Mouse (Mus musculus): ENCODE measurements at regions not wholly inside any gene's neighbourhood (a gene's known extent, or its start where the extent isn't known, plus 50 kb on each side); places are given as distances from the start of the nearest gene placed in this dataset.
"Not testable (repeated sequence)": the region's sequence is repeated elsewhere in the genome, so short reads cannot be mapped to it uniquely, and the experiment has no call there.

DNA sequence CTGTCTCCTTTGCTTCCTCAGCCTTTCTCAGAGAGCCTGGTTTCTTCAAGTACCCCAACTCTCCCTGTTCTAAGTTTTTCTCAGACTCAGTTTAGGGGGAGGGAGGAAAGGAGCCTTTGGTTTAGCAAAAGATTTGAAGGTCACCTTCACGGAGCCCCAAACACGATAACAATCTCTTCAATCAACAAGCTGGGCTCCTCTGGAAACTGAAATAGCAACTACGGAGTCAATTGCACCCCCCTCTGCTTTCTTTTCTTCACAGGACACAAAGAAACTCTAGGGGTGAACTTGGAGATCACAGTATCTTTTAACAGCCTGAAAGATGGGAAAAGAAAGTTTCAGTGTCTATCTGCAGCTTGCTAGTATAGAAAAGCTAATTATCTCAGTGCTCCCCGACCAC lies 151.4 kb upstream of the 1700012A03Rik start:
- no peak for DNase-seq

DNA sequence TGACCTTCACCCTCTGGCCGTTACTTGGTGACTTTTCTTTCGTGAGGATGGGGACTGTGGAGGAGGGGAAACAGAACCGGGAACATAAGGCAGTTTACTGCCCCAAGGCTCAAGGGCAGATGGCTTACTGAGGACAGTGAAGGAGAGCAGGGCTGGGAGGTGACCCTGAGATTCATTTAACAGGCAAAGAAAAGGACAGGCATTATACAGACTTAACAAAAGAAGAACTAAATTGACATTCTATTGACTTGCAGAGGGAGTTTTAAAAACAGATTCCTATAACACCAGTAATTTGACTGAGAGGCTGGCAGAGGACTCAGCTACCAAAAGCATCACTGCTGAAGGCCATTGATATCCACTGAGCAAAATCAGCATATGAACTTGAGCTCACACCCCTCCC lies 153.0 kb upstream of the 1700012A03Rik start:
- no peak for DNase-seq

DNA sequence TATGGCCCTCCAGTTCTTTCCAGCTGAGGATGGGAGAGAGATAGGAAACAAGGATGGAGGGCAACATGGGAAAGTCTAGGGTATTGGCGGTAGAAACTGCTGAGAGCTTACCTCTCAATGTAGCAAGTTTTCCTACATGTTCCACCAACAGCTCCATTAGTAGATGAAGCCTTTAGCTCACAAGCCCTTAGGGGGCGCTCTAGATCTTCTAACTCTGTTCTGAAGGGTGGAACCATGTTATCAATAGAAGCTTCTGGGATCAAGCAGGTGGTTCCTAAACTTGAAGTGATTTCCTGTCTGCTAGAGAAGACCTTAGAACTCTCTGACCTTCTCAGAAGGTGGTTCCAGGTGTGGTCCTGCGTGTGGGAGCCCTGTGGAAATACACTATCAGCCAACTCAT lies 154.2 kb upstream of the 1700012A03Rik start:
- peak; percentile 35 for DNase-seq

DNA sequence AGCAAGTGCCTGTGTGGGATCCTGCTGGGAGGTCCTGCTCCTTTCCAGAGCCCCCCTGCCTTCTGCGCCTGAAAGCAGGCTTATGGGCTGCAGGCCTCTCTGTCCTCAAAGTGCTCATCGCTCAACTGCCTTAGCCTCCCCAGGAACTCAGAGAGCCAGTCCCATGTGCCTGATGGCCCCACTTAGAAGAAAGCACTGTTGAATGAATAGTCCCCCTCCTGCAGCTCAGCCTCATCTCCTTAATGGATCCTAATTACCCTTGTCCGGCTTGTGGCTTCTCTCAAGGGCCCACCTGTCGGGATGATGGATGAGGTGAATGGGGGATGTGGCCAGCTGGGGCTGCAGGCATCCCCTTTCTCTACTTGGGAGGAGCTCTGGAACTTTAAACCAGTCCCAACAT lies 163.1 kb upstream of the 1700012A03Rik start:
- no peak for DNase-seq

DNA sequence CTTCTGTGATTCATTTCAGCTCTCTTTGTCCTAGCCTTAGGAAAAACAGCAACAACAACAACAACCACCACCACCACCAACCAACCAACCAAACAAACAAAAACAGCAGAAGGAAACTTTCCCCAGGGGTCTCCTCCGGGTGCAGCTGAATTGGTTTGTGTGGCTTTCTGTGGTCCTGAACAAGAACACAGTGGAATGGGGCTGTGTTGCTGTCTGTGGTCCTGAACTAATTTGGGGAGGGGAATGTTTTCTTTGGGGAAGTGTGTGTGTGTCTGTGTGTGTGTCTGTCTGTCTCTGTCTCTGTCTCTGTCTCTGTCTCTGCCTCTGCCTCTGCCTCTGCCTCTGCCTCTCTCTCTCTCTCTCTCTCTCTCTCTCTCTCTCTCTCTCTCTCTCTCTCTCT lies 164.8 kb upstream of the 1700012A03Rik start:
- DNase-seq: not testable (repeated sequence)

DNA sequence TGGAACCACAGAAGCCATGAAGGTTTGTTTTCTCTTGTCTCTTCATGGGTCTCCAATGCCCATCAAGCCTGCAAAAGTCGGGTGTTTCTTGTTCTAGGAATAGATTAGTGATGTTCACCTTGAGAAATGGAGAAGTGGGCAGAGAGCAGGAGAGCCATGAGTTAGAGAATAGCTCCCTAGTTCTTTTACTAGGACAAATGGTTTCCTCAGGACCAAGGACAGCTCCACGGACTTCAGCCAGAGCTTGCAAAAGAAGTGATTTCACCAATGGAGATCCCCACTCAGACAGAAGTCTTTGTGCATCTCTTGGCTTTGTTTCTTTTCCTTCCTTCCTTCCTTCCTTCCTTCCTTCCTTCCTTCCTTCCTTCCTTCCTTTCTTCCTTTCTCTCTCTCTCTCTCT lies 166.3 kb upstream of the 1700012A03Rik start:
- DNase-seq: no peak

DNA sequence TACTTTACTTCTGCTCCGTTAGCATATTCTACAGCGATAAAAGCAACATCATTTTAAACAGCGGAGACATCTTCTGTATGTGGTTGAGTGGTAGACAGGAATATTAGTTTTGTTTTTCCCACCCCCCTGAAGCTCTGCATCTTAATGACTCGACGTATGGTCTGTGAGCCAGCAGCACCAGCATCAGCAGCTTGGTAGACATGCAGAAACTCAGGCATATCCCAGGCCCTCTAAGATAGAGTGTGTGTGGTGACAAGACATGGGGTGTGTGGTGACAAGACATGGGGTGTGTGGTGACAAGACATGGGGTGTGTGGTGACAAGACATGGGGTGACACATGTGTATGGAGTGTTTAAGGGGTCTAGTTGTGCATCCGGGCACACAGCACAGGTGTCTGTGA lies 175.4 kb upstream of the 1700012A03Rik start:
- no peak for DNase-seq

DNA sequence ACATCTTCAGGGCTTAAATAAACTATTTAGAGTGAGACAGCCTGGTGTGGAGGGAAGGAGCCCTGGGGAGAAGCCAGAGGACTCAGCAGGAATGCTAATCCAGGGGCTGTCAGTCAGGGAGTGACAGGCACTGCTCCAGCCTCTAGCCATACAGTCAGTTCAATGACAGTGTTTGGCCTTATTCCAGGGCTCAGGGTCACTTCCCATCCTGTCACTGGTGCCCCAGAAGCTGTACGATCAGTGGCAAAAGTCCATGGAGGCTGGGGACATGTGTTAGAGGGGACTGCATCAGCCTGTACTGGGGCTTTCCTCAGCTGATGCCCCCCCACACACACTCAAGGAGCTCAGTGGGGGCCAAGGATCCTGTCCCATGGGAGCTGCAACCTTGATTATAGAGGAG lies 176.1 kb upstream of the 1700012A03Rik start:
- DNase-seq: no peak

DNA sequence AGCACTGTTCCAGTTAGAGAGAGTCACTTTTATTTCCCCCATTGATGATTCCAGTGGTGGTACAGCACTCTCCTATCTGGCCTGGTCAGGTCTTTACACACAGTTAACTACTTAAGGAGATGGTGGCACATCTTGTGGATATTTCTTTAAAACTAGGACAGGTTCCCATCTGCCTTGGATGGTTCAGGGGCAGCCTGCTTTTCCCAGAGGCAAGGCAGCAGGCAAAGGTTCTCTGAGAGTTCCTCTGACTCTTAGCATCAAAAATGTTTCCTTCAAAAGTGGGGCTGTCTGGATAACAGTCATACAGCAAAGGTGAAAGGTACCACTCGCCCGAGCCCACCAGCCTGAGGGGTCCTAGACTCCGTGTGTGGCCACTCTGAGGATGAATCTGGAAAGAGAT lies 178.3 kb upstream of the 1700012A03Rik start:
- no peak for DNase-seq

DNA sequence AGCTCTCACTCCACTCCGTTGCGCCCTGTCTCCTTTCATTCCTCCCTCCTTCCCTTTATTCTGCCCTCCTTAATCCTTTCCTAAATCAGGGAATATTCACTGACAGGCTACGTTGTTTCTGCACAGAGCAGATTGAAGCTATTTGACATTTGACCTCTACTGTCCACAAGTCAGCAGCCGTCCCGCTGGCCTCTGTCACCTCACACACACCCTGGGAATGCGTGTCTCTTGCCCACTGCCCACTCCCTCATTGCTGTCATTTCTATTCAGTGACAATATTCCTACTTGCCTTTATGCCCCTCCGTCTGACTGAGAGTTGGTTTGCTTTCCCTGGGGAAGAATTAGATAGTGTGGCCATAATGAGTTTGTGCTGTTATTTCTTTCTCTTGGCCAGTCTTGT lies 188.1 kb upstream of the 1700012A03Rik start:
- no peak for DNase-seq

DNA sequence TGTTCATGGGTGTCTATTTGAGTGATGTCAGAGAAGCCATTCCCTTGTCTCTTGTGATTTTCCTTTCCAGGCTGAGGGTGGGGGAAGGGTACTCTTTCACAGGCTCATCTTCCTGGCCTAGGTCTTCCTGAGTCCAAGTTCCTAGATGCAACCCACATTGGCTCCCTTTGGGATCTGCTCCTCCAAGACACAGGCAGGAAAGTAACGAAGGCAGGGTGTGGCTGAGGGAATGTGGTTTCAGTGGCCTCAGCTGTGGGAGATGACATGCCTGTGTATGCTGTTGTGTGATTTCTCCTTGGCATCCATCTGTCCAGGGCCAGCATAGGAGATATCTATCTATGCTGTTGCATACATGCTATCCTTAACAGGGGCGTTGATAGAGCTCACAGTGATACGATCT lies 190.4 kb upstream of the 1700012A03Rik start:
- DNase-seq: no peak

DNA sequence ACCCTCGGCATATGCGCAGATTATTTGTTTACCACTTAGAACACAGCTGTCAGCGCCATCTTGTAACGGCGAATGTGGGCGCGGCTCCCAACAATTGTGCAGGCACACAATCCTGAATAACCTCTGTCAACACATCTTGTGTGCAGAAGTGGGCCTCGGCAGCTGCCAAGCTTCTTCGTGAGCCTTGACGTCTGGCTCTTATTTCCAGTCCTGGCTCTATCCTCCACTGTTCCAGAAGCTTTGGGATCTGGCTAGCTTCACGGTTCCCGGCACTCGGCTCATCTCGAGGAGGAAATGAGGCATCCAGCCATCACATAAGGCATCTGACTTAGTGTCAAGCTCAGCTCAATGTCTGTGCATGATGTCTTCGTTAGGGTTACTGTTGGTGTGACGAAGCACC lies 195.8 kb upstream of the 1700012A03Rik start:
- DNase-seq: no peak

DNA sequence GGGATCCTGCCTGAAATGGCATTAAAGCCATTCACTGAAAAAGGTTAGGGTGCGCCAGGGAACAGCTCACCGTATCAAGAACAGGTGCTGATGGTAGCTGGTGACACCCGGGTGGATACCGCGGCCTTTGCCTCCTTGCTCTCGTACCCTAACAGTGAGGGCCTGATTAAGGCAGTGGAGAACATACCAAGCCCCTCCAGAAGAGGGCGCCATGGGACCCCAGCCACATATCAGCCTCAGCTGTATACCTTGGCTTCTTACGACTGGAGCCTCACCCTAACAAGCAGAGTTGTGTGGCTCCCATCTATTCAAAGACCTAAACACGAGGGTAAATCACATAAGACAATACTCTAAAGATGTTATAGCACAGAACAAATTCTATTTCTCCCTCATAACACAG lies 203.7 kb upstream of the 1700012A03Rik start:
- DNase-seq: no peak

DNA sequence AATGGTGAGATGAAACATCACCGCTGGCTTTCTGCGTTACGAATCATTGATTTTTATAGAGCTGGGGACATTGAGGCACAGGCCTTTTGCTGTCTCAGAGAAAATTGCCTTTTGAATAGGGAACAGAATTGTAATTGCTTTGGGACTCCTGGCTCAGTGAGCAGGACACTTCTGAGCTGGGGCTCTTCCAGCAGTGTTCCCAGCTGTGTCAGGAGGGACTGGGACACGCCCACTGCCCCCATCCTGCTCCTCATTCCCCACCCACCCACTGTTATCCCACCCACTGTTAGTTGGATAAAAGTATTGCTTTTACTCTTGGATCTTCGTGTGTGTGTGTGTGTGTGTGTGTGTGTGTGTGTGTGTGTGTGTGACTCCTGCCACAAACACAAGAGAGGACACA lies 204.4 kb upstream of the 1700012A03Rik start:
- no peak for DNase-seq

DNA sequence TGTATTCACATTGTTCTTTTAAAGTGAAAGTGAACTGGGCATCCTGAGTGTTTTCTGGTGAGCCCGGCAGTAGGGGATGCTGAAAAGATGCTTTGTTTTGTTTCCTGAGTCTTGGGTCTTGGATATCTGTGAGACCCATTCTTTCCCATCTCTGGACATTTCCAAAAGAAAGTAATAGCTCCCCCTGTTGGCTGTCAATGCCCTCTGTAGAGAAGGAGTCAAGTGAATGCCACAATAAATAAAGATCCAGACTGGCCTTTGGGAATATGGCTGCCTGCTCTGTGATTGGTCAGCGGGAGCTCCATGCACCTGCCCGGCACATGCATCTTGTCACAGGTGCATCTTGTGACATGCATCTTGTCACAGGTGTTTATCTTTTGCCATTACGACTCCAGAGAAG lies 209.4 kb upstream of the 1700012A03Rik start:
- DNase-seq: no peak

DNA sequence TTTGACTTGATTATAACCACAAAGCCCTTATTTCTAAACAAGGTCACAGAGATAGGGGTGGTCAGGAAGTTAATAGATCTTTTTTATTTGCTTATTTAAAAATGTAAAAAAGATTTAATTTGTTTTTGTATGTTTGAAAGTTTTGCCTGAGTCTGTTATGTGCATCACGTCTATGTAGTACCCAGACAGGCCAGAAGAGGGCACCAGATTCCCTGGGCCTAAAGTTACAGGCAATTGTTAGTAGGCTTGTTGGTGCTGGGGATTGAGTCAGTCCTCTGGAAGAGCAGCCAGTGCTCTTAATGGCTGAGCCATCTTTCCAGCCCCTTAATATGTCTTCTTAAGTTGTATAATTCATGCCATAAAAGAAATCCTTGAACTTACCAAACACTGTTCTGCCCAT lies 211.5 kb upstream of the 1700012A03Rik start:
- no peak for DNase-seq

DNA sequence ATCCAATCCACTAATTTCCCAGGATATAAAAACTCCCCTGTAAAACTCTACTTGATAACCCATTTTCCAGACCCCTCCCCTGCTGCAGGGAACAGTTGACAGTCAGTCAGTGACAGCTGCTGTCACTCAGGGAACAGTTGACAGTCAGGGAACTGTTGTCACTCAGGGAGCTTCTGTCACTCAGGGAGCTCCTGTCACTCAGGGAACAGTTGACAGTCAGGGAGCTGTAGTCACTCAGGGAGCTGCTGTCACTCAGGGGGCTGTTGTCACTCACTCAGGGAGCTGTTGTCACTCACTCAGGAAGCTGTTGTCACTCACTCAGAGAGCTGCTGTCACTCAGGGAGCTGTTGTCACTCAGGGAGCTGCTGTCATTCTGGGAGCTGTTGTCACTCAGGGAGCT lies 214.3 kb upstream of the 1700012A03Rik start:
- no peak for DNase-seq

DNA sequence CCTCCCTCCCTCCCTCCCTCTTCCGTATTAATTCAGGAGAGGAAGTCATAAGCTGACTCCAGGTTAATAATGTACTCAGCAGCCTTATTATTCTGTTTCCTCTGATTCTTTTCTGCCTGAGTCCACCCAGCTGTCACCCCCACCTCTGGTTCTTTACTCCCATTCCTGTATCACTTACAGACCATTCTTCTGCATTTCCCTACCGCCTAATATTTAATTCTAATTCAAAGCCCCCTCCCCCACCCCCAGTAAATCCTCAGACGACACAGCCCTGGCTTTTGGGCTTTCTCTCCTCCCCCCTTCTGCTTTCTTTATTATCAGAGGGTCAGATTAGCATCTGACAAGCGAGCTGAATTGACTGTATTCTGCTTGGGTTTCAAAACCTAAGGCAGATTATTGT lies 215.5 kb upstream of the 1700012A03Rik start:
- DNase-seq: no peak

DNA sequence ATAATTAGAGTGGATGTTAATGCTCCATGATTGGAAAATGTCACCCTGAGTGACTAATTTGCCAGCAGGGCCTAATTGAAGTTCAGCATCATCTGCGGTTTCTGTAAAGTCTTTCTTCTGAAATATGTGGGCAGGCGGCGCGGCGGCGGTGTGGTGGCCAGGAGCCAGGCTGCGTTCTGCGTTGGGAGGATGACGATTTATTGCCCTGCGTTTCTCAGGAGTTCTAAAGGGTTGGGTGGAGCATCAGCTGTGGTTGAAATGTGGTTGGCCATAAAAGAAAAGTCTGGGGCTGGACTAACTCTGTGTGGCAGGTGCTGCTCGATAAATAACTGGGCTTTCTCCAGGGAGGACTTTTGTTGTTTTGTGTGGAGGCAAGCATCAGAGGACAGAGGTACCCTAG lies 219.4 kb upstream of the 1700012A03Rik start:
- peak; percentile 36 for DNase-seq

DNA sequence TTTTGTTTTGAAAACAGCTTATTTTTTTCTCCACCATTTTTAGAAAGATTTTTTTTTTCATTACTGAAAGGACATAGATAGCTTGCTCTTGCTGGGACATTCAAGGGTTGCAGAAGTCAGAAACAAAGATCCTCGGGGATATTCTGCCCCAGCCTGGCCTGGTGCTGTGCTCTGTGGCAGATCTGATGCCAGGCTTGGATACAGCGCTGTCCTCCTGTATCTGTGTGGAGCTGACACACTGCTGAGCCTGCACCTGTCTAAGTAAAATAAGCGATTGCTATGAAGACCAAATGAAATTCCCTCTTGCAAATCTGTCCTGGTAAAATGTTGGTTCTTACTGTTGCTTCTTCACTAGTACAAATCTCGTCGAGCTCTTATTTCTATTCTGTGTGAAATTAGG lies 226.4 kb upstream of the 1700012A03Rik start:
- DNase-seq: no peak

DNA sequence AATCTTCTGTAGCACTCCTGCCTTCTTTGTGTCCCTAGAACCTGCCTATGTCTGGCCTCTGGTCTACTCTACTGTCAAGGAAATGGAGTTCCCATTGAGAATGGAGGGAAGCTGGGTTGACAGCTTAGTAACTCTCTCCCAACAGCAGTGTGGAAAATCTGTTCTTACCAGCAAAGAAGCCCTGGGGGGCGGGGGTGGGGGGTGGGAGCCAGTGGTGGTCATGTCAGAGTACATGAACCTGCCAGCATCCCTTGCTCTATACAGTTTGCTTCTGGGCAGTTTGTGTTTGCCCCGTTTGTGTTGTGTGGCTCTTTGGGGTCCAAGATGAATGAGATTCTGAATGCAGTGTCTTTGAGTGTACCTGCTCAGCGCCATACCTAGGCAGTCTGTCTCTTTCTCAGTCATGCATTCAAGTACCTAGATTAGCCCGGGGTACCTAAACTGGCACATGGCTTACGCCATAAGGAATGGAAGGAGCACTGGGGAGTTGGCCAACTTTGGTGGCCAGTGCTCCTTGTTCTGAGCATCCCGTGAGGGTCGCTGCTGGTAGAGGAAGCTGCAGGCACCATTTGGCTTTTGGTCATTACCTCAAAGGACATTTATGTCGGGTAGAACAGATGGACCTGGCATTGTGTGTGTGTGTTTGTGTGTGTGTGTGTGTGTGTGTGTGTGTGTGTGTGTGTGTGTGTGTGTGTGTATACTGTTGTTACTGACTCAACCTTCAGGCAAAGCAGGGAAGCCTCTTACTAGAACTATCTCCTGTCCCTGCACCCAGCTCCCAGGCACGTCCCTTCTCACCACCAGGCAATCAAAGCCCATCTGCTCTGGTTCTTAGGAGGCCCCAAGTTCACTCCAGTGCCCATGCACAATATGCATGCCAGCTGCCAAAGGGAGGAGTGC lies 227.6 kb upstream of the 1700012A03Rik start:
- no peak for DNase-seq

DNA sequence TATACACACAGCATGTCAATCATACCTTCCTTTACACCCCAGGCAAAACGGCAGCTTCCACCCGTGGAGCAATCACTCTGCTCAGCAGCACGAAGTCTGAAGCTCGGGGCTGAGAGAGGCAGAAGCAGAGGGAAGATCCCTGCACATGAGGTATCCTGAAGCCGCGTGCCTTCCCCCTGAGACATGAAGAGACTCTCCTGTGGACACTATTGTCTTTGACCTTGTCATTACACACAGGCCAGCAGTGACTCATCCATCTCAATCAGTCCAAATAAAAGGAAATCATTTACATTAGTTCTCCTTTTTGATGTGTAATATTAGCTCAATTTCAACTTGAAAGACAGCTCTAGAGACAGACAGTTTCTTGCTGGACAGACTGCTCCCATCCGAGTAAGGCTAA lies 228.4 kb upstream of the 1700012A03Rik start:
- no peak for DNase-seq

DNA sequence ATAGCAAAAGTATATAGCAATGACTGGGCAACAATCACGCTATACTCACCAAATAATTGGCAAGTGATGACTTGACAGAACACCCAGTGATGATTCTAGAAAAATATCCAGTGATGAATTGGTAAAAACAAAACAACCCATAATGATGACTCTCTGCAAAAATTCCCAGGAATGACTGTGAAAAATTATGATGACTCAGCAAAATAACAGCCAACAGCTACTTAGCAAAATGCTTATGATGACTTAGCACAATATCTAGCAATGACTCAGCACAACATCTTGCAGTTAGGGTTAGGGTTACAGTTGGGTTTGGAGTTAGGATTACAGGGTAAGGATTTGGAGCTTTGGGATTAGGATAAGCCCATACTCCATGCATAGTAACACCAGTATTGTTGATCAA lies 232.4 kb upstream of the 1700012A03Rik start:
- no peak for DNase-seq

DNA sequence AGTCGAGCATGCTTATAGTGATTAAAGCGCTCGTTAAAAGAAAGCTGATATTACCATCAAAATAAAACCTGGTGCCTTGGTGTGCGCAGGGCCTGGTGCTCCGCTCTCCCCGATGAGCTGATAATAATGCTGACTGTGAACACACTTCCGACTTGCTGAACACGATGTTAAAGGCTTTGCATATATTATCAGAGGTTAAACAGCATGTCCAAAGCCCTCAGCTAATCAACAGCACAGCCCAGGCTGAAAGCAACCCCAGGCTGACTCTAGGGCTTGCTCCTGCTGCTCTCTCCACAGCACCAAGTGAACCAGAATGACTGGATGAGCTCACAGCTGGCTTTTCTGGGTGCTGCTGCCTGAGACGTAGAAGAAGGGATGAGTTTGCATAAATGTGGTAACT lies 238.2 kb upstream of the 1700012A03Rik start:
- DNase-seq: no peak

All from layer of hippocampus, adult 9-11 months (tissue).